Mouse (Mus musculus): ENCODE results near the gene Rbbp8nl. TPM values are rescaled to one million over a fixed set of nuclear protein-coding genes. Genes with fewer than 3 reads are reported as not detected.
A peak's percentile ranks its signal among the peaks of the same experiment; 100 is the strongest.
"Not testable (repeated sequence)": the region's sequence is repeated elsewhere in the genome, so short reads cannot be mapped to it uniquely, and the experiment has no call there.

The Rbbp8nl gene
- polyA plus RNA-seq, 1 experiment from 2014 or later, result not detected

- Histone ChIP-seq H3K4me1 (replicated peaks) (peaks cover 40% of the 10 kb centered on the region), H3K4me3 (replicated peaks) (no peak overlapping the region), H3K4me2 (no peak overlapping the region), H3K27me3 (no peaks in the 10 kb centered on the region), H3K9me3 (replicated peaks) (no peaks in the 10 kb centered on the region), H3K36me3 (peaks cover 36% of the 10 kb centered on the region), H3K9ac (peak overlapping the region; percentile 26; the same call in 1 of the 2 replicates), H3K27ac (peak overlapping the region; percentile 23; the same call in 1 of the 2 replicates)
- no peak for DNase-seq
- 69% methylated on average over 7 of the region's 7 CpGs for WGBS (ENCODE audit: insufficient replicate concordance)
- ATAC-seq (ENCODE audit: low read depth), result no peak
Observed at GRCm38 (mm10) chr2:180270537-180271255, 19.0 kb downstream of the Rbbp8nl start.

- Histone ChIP-seq H3K9me3 (replicated peaks) (no peaks in the 10 kb centered on the region), H3K36me3 (peaks cover 43% of the 10 kb centered on the region), H3K27ac (no peak overlapping the region), H3K4me1 (replicated peaks) (peaks cover 34% of the 10 kb centered on the region), H3K27me3 (no peaks in the 10 kb centered on the region), H3K4me3 (replicated peaks) (no peak overlapping the region), H3K9ac (no peak overlapping the region), H3K4me2 (no peak overlapping the region)
- no peak for ATAC-seq (ENCODE audit: low read depth)
- DNase-seq, result no peak
- WGBS (ENCODE audit: insufficient replicate concordance), result 82% methylated on average over 10 of the region's 10 CpGs
Observed at GRCm38 (mm10) chr2:180269329-180269728, 20.4 kb downstream of the Rbbp8nl start.

- H3K36me3 ChIP-seq, result peaks cover 55% of the 10 kb centered on the region
- no peaks in the 10 kb centered on the region for H3K9me3 ChIP-seq (replicated peaks)
- no peak overlapping the region for H3K4me2 ChIP-seq
- 0 out of 2 replicates have a peak overlapping the region, but pooled peaks have one; percentile 8 for H3K9ac ChIP-seq
- no peak overlapping the region for H3K4me3 ChIP-seq (replicated peaks)
- H3K27me3 ChIP-seq, result no peaks in the 10 kb centered on the region
- H3K4me1 ChIP-seq (replicated peaks), result peaks cover 27% of the 10 kb centered on the region
- DNase-seq, result no peak
- 62% methylated on average over 2 of the region's 2 CpGs for WGBS (ENCODE audit: insufficient replicate concordance)
- no peak for ATAC-seq (ENCODE audit: low read depth)
- H3K27ac ChIP-seq, result no peak overlapping the region
Observed at GRCm38 (mm10) chr2:180267955-180268354, 21.7 kb downstream of the Rbbp8nl start.

GRCm38 (mm10) chr2:180262891-180263290, 26.8 kb downstream of the Rbbp8nl start:
- no peak for ATAC-seq (ENCODE audit: low read depth)
- H3K9ac ChIP-seq, result no peak overlapping the region
- H3K4me3 ChIP-seq (replicated peaks), result no peak overlapping the region
- H3K4me2 ChIP-seq, result no peak overlapping the region
- H3K4me1 ChIP-seq (replicated peaks), result peaks cover 16% of the 10 kb centered on the region
- no peak overlapping the region for H3K27ac ChIP-seq
- no peak for DNase-seq
- H3K9me3 ChIP-seq (replicated peaks), result no peaks in the 10 kb centered on the region
- WGBS (ENCODE audit: insufficient replicate concordance), result 78% methylated on average over 10 of the region's 10 CpGs
- no peaks in the 10 kb centered on the region for H3K27me3 ChIP-seq
- H3K36me3 ChIP-seq, result peaks cover 80% of the 10 kb centered on the region

- 63% methylated on average over 3 of the region's 3 CpGs for WGBS (ENCODE audit: insufficient replicate concordance)
- Histone ChIP-seq H3K27me3 (no peaks in the 10 kb centered on the region), H3K4me1 (replicated peaks) (peaks cover 21% of the 10 kb centered on the region), H3K27ac (no peak overlapping the region), H3K9me3 (replicated peaks) (no peaks in the 10 kb centered on the region), H3K9ac (no peak overlapping the region), H3K4me3 (replicated peaks) (no peak overlapping the region), H3K36me3 (peaks cover 78% of the 10 kb centered on the region), H3K4me2 (no peak overlapping the region)
- ATAC-seq (ENCODE audit: low read depth), result no peak
- no peak for DNase-seq
Observed at GRCm38 (mm10) chr2:180262441-180262840, 27.2 kb downstream of the Rbbp8nl start.

- Histone ChIP-seq H3K9ac (no peak overlapping the region), H3K36me3 (peaks cover 74% of the 10 kb centered on the region), H3K27ac (no peak overlapping the region), H3K27me3 (no peaks in the 10 kb centered on the region), H3K4me2 (no peak overlapping the region), H3K4me1 (replicated peaks) (peaks cover 21% of the 10 kb centered on the region), H3K4me3 (replicated peaks) (no peak overlapping the region), H3K9me3 (replicated peaks) (no peaks in the 10 kb centered on the region)
- DNase-seq (no peak), ATAC-seq (ENCODE audit: low read depth) (no peak)
- 82% methylated on average over 7 of the region's 7 CpGs for WGBS (ENCODE audit: insufficient replicate concordance)
Observed at GRCm38 (mm10) chr2:180261901-180262300, 27.8 kb downstream of the Rbbp8nl start.

- Histone ChIP-seq H3K4me3 (replicated peaks) (no peak overlapping the region), H3K27me3 (no peaks in the 10 kb centered on the region), H3K9ac (no peak overlapping the region), H3K27ac (no peak overlapping the region), H3K4me2 (no peak overlapping the region), H3K9me3 (replicated peaks) (no peaks in the 10 kb centered on the region), H3K4me1 (replicated peaks) (peaks cover 32% of the 10 kb centered on the region), H3K36me3 (peaks cover 71% of the 10 kb centered on the region)
- 67% methylated on average over 8 of the region's 8 CpGs for WGBS (ENCODE audit: insufficient replicate concordance)
- ATAC-seq (ENCODE audit: low read depth) (no peak), DNase-seq (no peak)
Observed at GRCm38 (mm10) chr2:180260610-180261480, 28.8 kb downstream of the Rbbp8nl start.

GRCm38 (mm10) chr2:180259826-180260609, 29.7 kb downstream of the Rbbp8nl start:
- 65% methylated on average over 17 of the region's 17 CpGs for WGBS (ENCODE audit: insufficient replicate concordance)
- H3K9ac ChIP-seq; H3K27me3 ChIP-seq; ATAC-seq (ENCODE audit: low read depth); H3K4me3 ChIP-seq (replicated peaks); DNase-seq; H3K9me3 ChIP-seq (replicated peaks); H3K4me2 ChIP-seq: not testable (repeated sequence)
- H3K4me1 ChIP-seq (replicated peaks), result peaks cover 38% of the 10 kb centered on the region
- H3K36me3 ChIP-seq, result peaks cover 68% of the 10 kb centered on the region
- peak overlapping the region; percentile 18; the same call in 1 of the 2 replicates for H3K27ac ChIP-seq

GRCm38 (mm10) chr2:180258951-180259484, 30.7 kb downstream of the Rbbp8nl start:
- 66% methylated on average over 10 of the region's 10 CpGs for WGBS (ENCODE audit: insufficient replicate concordance)
- H3K27ac ChIP-seq; H3K9me3 ChIP-seq (replicated peaks); ATAC-seq (ENCODE audit: low read depth); H3K27me3 ChIP-seq; DNase-seq: not testable (repeated sequence)
- Histone ChIP-seq H3K4me1 (replicated peaks) (peaks cover 38% of the 10 kb centered on the region), H3K4me3 (replicated peaks) (peak overlapping the region; percentile 93; the same call in 1 of the 2 replicates), H3K4me2 (peak overlapping the region; percentile 96; the same call in 1 of the 2 replicates), H3K9ac (0 out of 2 replicates have a peak overlapping the region, but pooled peaks have one; percentile 93), H3K36me3 (peaks cover 60% of the 10 kb centered on the region)

- H3K4me1 ChIP-seq (replicated peaks), result peaks cover 38% of the 10 kb centered on the region
- 34% methylated on average over 11 of the region's 11 CpGs for WGBS (ENCODE audit: insufficient replicate concordance)
- no peak for ATAC-seq (ENCODE audit: low read depth)
- peak overlapping the region; percentile 93 for H3K4me3 ChIP-seq (replicated peaks)
- H3K9ac ChIP-seq, result peak overlapping the region; percentile 93
- peak overlapping the region; percentile 81 for H3K27ac ChIP-seq
- no peak for DNase-seq
- H3K9me3 ChIP-seq (replicated peaks), result no peaks in the 10 kb centered on the region
- peaks cover 54% of the 10 kb centered on the region for H3K36me3 ChIP-seq
- no peaks in the 10 kb centered on the region for H3K27me3 ChIP-seq
- peak overlapping the region; percentile 96 for H3K4me2 ChIP-seq
Observed at GRCm38 (mm10) chr2:180257963-180258865, 31.5 kb downstream of the Rbbp8nl start.
